Mouse (Mus musculus) lung, postnatal 0 days (tissue): ENCODE results near the gene Il4ra.

Source experiments
- CTCF ChIP-seq: IDR thresholded peaks from 2 replicates; pipeline ENCODE4 v1.5.1; 2016; ENCODE audit warnings: antibody characterized with exemption, mild to moderate bottlenecking
- EP300 ChIP-seq: IDR thresholded peaks from 2 replicates; pipeline ENCODE4 v1.6.1; 2016; ENCODE audit warnings: antibody characterized with exemption, mild to moderate bottlenecking, control low read depth

GRCm38 (mm10) chr7:125601280-125601670 is 49.4 kb downstream of the Il4ra start:
- TF ChIP-seq CTCF (no peak), EP300 (no peak)
